Mouse (Mus musculus): ENCODE measurements at regions not wholly inside any gene's neighbourhood (a gene's known extent, or its start where the extent isn't known, plus 50 kb on each side); places are given as distances from the start of the nearest gene placed in this dataset.

DNA sequence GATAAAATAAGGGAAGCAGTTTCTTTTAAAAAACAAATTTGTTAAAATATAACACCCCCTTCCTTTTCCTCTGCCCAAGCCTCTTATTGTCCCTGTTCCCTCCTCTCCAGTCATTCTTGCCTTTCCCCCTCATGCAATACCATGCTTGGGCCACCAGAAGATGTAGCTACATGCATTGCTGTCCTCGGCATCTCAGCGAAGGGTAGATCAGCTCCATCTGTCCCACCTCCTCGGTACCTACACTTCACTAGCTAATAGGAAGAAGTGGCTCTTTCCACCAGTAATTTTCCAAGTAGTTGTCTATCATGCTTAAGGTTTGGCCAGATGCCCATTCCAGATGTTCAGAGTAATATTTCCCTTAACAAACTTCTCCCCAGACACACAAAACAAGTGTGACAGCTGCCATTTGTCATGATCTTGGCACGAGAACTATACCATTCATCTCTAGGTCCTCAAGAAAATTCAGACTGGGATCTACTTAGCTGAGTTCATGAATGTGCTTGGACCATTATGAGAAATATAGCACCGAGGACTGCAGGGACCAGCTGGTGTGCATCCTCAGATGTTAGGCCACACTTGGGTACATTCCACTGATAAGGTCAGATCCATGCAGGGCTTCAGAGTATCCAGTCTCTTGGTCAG is 198.7 kb upstream of the Tnp1 start:
- no peak for DNase-seq

DNA sequence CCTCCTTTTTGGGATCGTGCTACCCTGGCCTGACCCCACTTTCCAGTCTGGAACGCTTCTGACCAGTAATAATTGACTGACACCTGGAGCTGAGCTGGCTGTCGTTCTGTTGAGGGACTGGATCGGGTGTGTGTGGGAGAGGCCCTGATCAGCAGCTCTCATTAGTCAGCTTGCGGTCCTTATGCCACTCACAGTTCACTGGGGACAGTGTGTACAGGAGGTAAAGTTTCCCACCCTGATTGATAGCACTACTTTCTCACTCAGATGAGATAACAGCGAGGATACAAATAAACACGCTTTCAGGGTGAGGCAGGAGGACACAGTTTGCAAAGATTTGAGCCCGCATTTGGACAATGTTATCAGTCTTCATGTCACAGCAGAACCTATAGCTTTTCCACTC is 191.7 kb upstream of the Tnp1 start:
- no peak for DNase-seq

DNA sequence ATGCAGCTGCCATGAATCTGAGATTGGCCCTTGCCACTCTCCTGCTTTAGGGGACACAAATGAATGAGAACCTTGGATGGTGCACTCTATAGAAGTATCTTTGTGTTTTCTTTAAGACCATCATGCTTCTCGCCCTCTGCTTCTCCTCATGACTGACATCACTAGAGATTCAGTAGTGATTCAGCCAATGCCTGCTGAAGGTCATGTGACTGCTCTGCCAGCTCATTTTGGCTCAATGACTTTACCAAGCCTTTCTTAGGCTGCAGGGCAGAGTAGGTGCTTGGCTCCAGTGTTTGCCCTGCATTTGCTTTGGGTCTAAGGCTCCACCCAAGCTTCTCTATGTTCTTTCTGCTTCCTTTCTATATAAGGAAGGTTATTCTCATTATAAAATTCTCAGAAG is 190.1 kb upstream of the Tnp1 start:
- peak; percentile 40 for DNase-seq

DNA sequence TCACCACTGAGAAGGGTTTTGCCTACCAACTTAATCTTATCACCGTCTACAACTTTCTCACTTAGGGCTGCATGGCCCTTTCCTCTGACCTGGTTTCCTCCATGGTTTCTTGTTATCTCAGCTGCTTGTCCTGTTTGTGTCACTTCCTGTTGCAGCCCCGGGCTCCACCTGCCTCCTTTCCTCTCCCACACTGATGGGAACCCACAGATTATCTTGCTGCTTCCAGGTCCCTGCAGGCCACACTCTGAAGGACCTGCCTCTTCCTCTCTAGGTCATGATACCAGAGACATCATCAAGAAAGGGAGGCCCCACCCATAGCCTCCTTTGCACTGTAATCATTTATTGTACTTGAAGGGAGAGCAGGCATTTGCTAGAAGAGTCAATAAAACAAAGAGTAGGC is 184.4 kb upstream of the Tnp1 start:
- DNase-seq, result peak; percentile 46

DNA sequence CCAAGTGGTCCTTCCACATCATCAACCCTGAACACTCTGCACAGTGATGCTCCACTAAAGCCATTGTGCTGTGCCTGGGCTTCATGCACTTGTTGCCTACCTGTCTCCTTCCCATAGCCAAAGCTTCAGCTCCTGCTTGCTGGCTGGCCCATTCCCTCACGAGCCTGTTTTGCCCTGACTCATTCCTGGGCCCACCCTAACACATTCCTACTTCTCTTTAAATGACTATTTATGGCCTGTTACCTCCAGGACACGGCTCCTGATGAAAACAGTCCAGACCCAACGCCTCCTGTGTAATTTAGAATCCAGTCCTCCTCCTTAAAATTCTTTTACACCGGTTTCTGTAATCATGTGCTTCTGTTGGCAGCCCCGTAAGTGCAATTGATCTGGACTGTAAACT is 175.1 kb upstream of the Tnp1 start:
- no peak for DNase-seq

DNA sequence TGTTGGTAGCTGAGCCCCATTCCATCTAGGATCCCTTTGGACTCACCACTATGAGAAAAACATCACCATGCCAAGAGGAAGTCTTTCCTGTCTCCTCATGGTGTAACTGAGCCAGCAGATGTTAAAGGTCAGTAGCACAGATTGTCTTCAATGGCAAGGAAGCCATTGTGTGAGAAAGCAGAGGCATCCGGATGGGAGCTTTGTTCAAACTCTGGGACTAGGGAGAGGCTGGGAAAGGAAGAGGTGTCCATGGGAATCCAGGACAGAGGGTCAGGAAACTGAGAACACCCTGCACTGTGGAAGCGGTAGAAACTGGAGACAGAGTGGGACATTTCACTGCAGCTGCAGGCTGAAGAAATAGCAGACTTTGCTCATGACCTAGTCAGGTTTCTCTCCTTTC is 173.1 kb upstream of the Tnp1 start:
- DNase-seq, result peak; percentile 36

DNA sequence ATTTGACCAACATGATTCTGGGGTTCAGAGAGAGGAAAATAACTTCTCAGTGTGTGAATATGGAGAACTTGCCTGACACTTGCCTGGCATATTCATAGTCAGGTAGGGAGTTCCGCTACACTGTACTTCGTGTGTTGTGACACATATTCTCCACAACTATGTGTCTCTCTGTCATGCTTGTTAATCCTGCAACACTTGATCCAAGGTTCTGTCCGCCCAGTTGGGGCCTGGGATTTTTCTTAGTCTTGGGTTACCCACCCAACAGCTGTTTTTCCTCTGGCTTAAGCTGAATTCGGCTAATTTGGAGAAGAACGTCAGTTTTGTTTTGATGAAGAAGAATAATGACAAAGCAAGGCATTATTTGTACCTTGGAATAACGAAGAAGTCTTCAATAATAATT is 168.8 kb upstream of the Tnp1 start:
- DNase-seq, result no peak

DNA sequence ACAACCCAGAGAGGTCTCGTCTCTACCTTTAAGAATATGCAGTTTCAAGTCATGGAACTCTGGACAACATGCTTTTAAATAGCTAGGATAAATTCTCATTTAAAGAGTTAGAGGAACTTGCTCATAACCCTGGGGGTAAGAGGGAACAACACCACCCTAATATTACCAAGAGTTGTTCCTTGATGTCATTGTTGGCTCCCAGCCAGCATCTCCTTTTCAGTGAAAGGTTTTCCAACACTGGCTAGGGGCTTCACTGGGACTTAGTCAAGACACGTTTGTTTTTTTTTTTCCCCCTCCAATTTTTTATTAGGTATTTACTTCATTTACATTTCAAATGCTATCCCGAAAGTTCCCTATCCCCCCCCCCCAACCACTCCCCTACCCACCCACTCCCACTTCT is 163.1 kb upstream of the Tnp1 start:
- DNase-seq, result no peak

DNA sequence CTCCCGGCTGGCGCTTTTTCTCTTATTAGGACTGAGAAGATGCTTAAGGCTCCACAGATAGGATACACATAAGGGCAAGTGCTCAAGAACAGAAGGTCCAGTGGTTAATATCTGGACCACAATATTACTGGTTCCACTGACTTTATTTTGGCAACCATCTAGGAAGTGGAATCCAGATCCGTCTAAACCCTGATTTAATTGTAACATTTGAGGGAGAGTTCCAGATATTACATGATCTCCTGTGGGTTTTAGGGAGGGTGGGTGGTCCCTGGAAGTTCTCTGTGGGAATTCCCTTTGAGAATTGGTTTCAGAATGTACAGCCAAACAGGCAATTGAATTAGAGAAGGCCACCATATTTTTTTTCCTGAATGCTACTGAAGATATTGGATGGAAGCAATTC is 161.4 kb upstream of the Tnp1 start:
- no peak for DNase-seq

DNA sequence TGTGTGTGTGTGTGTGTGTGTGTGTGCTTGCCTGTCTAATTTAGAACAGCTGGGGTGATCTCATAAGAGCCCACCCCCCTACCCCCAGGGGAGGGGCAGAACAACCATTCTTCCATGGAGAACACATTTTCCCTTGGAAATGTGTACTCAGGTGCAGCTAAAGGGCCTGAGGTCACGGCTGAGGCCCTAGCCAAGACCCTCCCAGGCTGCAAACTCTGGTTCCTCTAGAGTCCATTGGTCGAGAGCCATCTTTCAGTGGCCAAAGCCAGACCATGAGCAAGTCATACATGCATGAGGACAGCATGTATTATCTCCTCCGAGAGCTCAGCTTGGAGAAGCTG is 154.9 kb upstream of the Tnp1 start:
- DNase-seq, result no peak

DNA sequence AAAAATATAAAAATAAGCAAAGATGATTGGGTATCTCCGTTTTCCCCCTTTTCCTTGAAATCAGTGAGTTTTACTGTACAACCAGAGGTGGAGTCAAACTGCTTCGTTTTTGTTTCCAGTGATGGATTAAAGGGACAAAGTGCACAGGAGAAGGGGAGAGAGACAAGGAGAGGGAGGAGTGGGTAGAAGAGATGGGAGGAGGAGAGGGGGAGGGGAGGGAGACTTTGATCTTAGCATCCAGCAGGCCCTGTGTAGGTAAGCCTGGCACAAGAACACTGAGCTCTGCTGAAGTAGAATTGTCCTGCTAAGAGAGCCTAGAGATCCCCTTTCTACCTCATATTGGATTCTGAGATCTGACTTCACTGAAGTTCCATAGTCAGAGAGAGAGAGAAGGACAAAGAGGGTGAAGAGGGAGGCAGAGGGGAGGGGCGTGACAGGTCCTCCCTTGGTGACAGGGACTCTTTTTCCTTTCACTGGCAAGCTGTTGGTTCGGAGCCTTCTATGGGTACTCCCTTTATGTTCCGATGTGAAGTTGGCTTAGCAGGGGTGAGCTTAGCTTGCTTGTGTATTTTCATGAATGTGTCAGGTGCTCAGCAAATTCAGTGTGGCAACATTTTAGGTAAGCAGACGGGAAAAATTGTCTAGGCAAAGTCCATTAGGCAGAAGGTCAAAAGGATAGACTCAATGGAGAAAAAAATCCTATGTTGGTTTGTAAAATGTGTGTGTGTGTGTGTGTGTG is 154.4 kb upstream of the Tnp1 start:
- no peak for DNase-seq

DNA sequence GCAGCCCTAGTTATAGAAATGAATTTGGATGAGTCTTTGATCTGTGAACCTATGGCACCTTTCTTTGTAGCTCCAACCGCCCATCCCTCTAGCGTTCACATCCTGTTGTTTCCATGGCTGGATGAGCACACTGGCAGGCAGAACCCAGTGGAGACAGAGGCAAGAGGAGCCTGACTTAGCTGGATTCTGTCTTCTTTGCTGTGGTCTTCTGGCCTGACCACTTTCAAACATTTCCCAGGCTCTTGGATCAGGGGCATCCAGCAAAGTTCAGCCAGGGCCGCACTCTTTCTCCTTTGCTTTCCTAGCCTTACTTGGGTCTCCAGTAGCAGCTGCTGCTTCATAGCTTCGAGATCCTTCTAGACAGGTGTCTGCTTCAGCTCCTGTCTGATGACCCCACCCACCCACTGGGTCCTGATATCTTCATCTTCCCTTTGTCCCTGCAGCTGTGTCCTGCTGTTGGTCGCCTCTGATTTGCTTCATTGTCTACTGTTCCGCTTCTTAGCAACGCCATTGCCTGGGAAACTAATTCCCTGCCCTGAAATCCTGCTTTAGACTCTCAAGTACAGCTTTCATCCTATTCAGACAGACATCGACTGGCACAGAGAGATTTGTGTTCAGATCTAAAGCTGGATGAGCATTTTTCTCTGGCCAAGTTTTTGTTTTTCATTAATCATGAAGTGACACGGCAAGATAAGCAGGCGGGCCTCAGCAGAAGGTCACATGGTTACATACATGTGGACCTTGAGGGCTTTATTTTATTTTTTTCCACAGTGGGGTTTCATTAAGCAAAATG is 153.6 kb upstream of the Tnp1 start:
- peak; percentile 34 for DNase-seq

DNA sequence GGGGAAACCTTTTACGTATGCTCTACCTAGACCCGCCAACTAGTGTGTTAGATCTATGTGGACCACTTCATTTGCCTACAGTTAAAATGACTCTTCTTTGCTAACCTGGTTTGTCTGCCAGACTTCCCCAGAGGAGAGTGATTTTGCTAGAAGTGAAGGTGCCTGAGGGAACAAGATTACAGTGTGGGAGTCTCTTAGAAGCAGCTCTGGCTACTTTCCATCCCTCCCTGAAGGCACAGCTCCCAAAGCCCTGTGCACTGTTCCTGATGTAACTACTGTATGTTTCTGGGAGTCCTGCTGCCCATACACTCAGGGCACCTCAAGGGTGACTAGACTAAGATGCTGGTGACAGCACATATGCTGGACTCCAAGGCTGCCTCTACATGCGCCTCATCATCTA is 144.5 kb upstream of the Tnp1 start:
- DNase-seq, result no peak

DNA sequence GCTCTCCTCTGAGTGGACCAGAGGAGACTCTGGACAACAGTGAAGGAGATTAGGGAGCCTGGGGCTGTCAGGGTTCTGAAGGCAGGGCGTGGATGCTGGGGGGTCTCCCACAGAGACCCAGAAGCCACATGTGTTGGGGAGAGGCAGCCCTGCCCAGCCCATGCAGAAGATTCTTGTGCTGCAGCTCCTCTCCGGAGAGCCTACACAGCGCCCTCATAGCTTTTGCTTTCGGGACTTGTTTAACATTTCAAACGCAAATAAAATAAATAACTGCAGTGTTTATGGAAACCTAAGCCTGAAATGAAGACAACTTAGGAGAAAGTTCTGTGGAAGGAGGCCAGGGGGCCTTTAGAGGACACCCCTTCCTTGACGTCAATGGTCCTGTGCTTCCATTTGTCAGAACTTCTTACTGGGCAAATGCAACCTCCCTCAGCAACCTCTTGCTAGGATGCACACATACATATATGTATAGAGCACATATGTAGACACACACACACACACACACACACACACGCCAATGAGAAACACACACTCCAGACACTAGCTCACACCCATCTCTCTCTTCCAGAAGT is 143.8 kb upstream of the Tnp1 start:
- no peak for DNase-seq

DNA sequence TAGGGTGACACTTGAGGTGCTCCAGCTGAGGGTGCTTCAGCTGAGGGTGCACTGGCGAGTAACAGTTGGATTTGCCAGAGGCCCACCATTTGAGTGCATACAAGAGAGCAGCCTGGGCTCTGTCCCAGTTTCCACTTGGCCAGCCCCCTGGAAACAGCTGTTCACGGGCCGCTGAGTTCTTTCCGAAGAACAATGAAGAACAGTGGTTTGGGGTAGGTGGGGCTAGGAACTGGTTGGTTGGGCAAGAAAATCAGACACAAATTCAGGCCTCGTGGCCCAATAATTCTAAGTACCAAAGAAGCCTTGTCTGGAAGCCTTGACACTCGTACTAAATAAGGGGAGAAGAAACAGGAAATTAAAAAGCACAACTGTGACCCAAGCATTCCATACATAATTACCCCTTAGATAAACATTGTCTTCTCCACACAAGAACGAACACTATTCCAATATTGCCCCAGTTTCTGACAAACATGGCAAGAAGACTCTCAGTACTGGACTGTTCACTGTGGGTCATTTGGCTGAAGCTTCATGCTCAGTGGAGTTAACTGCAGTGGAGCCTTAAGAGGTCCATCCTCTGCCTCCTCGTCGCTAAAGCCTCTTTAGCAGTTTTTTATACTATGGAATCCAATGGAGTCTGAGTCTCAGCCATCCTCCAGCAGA is 137.9 kb upstream of the Tnp1 start:
- no peak for DNase-seq

DNA sequence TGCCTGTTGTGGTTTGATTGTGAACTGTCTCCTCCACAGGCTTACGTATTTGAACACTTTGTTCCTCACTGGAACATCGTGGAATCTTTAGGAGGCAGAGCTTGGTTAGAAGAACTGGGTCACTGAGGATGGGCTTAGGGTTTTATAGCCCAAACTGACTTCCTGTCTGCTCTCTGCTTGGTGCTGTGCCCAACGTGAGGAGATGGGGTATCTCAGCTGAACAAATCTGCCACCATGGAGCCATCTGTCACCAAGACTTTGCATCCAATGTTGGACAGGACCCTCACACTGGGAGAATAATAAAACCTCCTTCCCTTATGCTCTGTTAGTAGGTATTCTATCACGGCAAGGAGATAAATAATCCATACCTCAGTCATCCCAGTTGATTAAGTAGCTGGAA is 134.2 kb upstream of the Tnp1 start:
- DNase-seq, result no peak

DNA sequence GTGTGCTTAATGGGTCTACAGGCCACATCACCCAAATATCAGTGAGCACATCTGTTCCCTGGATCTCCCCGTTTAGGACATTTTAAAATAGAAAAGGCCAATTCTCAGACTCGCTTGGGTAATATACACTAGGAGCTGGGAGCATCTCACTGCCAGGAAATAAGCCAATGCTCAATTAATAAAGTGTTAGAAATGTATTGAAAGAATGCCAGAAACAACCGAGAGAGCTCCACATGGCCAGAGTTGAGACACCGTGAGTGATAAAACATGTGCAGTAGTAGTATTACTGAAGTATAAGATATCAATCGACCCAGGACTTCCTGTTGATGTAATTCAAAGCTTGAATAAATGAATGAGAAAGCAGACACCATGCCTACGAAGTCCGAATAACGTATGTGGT is 127.1 kb upstream of the Tnp1 start:
- DNase-seq, result no peak

DNA sequence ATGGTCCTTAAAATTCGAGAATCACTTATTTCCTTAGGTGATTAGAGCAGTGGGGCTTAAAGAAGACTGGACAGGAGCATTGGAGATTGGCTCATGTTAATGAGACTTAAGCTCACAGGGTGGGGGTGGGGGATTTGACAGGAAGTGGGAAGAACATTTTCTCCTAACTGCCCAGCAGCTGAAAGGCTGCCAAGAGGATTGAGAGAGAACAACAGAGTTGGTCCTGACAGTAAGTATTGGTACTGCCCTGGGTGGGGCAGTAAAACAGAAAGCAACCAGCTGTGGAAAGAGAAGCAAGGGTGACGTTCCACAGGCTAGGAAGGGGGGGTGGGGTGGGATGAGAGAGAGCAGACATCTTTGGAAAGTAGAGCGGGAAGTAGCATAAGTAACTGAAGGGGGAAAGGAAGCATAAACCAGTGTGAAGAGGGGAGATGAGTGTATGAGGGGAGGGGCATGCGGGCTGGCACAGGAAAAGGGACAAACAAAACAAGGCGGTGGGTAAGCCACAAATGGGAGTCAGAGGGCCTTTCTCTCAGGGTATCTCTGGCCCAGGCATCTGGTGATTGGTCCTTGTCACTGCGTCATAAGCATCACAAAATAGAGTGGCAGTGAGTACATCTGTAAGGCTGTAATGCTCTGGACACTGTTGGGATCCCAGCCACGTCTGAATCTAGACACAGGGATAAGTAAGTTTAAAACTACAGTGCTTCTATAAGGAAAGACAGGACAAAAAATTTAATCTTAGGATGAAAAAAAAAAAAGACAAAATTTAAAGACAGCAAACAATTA is 125.0 kb upstream of the Tnp1 start:
- no peak for DNase-seq

DNA sequence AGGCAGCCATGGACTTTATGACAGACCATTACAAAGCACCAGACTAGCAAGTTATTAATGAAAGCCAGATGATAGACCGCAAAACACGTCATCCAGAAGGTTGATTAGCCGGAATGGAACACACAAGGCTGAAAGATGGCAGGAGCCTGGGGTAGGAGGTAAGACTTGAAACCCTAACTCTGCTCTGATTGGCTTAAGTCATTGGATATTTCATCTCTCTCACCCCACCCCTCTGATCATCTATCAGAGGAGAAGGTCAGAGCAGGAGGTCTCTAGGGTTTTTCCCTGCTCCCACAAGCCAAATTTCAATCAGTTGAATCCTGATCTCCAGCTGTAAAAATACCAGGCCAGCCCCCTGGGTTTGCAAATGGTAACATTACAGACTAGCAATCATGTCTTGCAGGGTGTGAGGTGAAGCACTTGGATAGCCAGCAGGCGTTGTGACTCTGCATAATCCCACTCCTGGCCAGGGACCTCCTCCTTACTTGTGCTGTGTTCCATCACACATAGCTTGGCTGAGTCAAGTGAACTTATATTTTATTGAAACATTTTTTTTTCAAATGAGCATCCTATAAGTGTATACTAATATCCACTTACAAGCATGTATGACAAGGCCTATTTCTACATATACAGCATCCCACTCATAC is 114.6 kb upstream of the Tnp1 start:
- no peak for DNase-seq

DNA sequence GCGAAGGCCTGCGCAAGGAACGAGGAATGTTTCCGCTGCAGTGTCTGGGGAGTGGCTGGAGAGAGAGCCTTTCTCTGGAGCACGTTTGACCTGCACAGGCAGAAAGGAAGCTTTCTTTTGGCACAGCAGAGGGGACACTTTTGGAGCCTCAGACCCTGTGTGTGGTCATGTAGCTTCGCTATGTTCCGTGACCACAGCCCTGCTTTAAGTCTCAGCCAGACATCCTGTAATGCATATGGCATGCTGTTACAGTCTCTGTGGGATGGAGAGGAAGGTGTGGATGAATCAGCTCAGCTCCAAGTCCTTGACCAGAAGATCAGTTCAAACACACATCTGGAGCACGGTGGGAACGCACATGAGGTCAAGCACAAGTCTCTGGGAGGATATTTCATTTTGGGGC is 107.3 kb upstream of the Tnp1 start:
- no peak for DNase-seq

DNA sequence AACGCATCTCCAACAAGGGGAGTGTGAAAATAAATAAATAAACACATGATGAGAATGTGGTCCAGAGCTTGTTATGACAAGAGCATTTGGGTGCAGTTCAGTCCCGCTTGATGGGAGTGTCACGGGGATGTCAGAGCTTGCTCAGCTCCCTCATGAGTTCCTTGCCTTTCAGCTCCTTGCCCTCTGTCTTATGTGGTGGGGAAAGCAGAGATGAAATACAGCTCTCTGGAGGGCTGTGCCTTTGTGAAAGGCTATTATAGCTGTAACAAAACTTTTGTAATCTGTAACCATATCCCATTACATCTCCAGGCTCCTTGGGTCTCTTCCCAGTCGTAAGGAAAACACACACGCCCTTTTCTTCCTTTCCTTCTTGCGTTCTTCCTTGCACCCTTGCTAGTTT is 103.0 kb upstream of the Tnp1 start:
- no peak for DNase-seq
